Mouse (Mus musculus): ENCODE data around the gene Etnk2. TPM values are rescaled to one million over a fixed set of nuclear protein-coding genes. Genes with fewer than 3 reads are reported as not detected.
"Not testable (repeated sequence)": the region's sequence is repeated elsewhere in the genome, so short reads cannot be mapped to it uniquely, and the experiment has no call there.

Gene Etnk2
- polyA plus RNA-seq, 1 experiment from 2014 or later: 3.0 TPM

GRCm38 (mm10) chr1:133328299-133328795, 35.0 kb upstream of the Etnk2 start:
- Histone ChIP-seq H3K4me2 (ENCODE audit: low read depth, low read length) (no peak overlapping the region), H3K4me3 (ENCODE audit: low read length) (no peak overlapping the region), H3K9ac (ENCODE audit: low read depth, low read length) (no peak overlapping the region), H3K36me3 (ENCODE audit: control insufficient read depth, insufficient read depth, low read length) (no peaks in the 10 kb centered on the region), H3K4me1 (ENCODE audit: control insufficient read depth, insufficient read depth, low read length) (peaks cover 9% of the 10 kb centered on the region), H3K9me3 (ENCODE audit: control insufficient read depth, low read length) (no peaks in the 10 kb centered on the region), H3K27me3 (replicated peaks; ENCODE audit: control insufficient read depth, insufficient read depth, low read length) (peaks cover 3% of the 10 kb centered on the region), H3K27ac (ENCODE audit: low read length) (no peak overlapping the region)
- WGBS: 76% methylated on average over 6 of the region's 6 CpGs
- ATAC-seq: no peak

- Histone ChIP-seq H3K36me3 (ENCODE audit: control insufficient read depth, insufficient read depth, low read length) (no peaks in the 10 kb centered on the region), H3K4me2 (ENCODE audit: low read depth, low read length) (peak overlapping the region; percentile 69), H3K9ac (ENCODE audit: low read depth, low read length) (peak overlapping the region; percentile 56), H3K9me3 (ENCODE audit: control insufficient read depth, low read length) (no peaks in the 10 kb centered on the region), H3K4me3 (ENCODE audit: low read length) (peak overlapping the region; percentile 36), H3K27me3 (replicated peaks; ENCODE audit: control insufficient read depth, insufficient read depth, low read length) (peaks cover 3% of the 10 kb centered on the region), H3K4me1 (ENCODE audit: control insufficient read depth, insufficient read depth, low read length) (peaks cover 9% of the 10 kb centered on the region), H3K27ac (ENCODE audit: low read length) (0 out of 2 replicates have a peak overlapping the region, but pooled peaks have one; percentile 6)
- ATAC-seq: peak; percentile 55
- 7% methylated on average over 34 of the region's 34 CpGs for WGBS
Observed at GRCm38 (mm10) chr1:133328896-133329637, 34.3 kb upstream of the Etnk2 start.

- ATAC-seq: no peak
- peaks cover 3% of the 10 kb centered on the region for H3K27me3 ChIP-seq (replicated peaks; ENCODE audit: control insufficient read depth, insufficient read depth, low read length)
- 28% methylated on average over 7 of the region's 7 CpGs for WGBS
- H3K27ac ChIP-seq (ENCODE audit: low read length): no peak overlapping the region
- peak overlapping the region; percentile 69 for H3K4me2 ChIP-seq (ENCODE audit: low read depth, low read length)
- peaks cover 9% of the 10 kb centered on the region for H3K4me1 ChIP-seq (ENCODE audit: control insufficient read depth, insufficient read depth, low read length)
- H3K9me3 ChIP-seq (ENCODE audit: control insufficient read depth, low read length): no peaks in the 10 kb centered on the region
- H3K4me3 ChIP-seq (ENCODE audit: low read length): peak overlapping the region; percentile 36
- H3K9ac ChIP-seq (ENCODE audit: low read depth, low read length): peak overlapping the region; percentile 56
- no peaks in the 10 kb centered on the region for H3K36me3 ChIP-seq (ENCODE audit: control insufficient read depth, insufficient read depth, low read length)
Observed at GRCm38 (mm10) chr1:133329638-133329964, 33.8 kb upstream of the Etnk2 start.

- Histone ChIP-seq H3K9ac (ENCODE audit: low read depth, low read length) (no peak overlapping the region), H3K36me3 (ENCODE audit: control insufficient read depth, insufficient read depth, low read length) (no peaks in the 10 kb centered on the region), H3K27ac (ENCODE audit: low read length) (no peak overlapping the region), H3K27me3 (replicated peaks; ENCODE audit: control insufficient read depth, insufficient read depth, low read length) (peaks cover 3% of the 10 kb centered on the region), H3K4me1 (ENCODE audit: control insufficient read depth, insufficient read depth, low read length) (peaks cover 9% of the 10 kb centered on the region), H3K4me2 (ENCODE audit: low read depth, low read length) (no peak overlapping the region), H3K9me3 (ENCODE audit: control insufficient read depth, low read length) (no peaks in the 10 kb centered on the region), H3K4me3 (ENCODE audit: low read length) (no peak overlapping the region)
- 62% methylated on average over 3 of the region's 3 CpGs for WGBS
- ATAC-seq: no peak
Observed at GRCm38 (mm10) chr1:133331142-133331541, 32.2 kb upstream of the Etnk2 start.

- Histone ChIP-seq H3K9me3 (ENCODE audit: control insufficient read depth, low read length) (no peaks in the 10 kb centered on the region), H3K36me3 (ENCODE audit: control insufficient read depth, insufficient read depth, low read length) (no peaks in the 10 kb centered on the region), H3K9ac (ENCODE audit: low read depth, low read length) (no peak overlapping the region), H3K4me3 (ENCODE audit: low read length) (no peak overlapping the region), H3K4me1 (ENCODE audit: control insufficient read depth, insufficient read depth, low read length) (peaks cover 9% of the 10 kb centered on the region), H3K27ac (ENCODE audit: low read length) (no peak overlapping the region), H3K27me3 (replicated peaks; ENCODE audit: control insufficient read depth, insufficient read depth, low read length) (peaks cover 3% of the 10 kb centered on the region), H3K4me2 (ENCODE audit: low read depth, low read length) (no peak overlapping the region)
- WGBS: 92% methylated on average over 11 of the region's 11 CpGs
- ATAC-seq: no peak
Observed at GRCm38 (mm10) chr1:133332656-133333430, 30.5 kb upstream of the Etnk2 start.

- Histone ChIP-seq H3K27ac (ENCODE audit: low read length) (no peak overlapping the region), H3K9me3 (ENCODE audit: control insufficient read depth, low read length) (no peaks in the 10 kb centered on the region), H3K4me1 (ENCODE audit: control insufficient read depth, insufficient read depth, low read length) (peaks cover 7% of the 10 kb centered on the region), H3K9ac (ENCODE audit: low read depth, low read length) (no peak overlapping the region), H3K4me2 (ENCODE audit: low read depth, low read length) (no peak overlapping the region), H3K36me3 (ENCODE audit: control insufficient read depth, insufficient read depth, low read length) (no peaks in the 10 kb centered on the region), H3K27me3 (replicated peaks; ENCODE audit: control insufficient read depth, insufficient read depth, low read length) (peaks cover 3% of the 10 kb centered on the region; the same call in 1 of the 2 replicates), H3K4me3 (ENCODE audit: low read length) (no peak overlapping the region)
- ATAC-seq: no peak
- 69% methylated on average over 6 of the region's 6 CpGs for WGBS
Observed at GRCm38 (mm10) chr1:133333937-133334336, 29.4 kb upstream of the Etnk2 start.

GRCm38 (mm10) chr1:133340403-133340802, 23.0 kb upstream of the Etnk2 start:
- H3K4me1 ChIP-seq (ENCODE audit: control insufficient read depth, insufficient read depth, low read length); H3K36me3 ChIP-seq (ENCODE audit: control insufficient read depth, insufficient read depth, low read length); H3K27ac ChIP-seq (ENCODE audit: low read length); H3K9me3 ChIP-seq (ENCODE audit: control insufficient read depth, low read length); H3K27me3 ChIP-seq (replicated peaks; ENCODE audit: control insufficient read depth, insufficient read depth, low read length); H3K9ac ChIP-seq (ENCODE audit: low read depth, low read length); ATAC-seq; H3K4me2 ChIP-seq (ENCODE audit: low read depth, low read length); H3K4me3 ChIP-seq (ENCODE audit: low read length): not testable (repeated sequence)
- 70% methylated on average over 1 of the region's 1 CpGs for WGBS

GRCm38 (mm10) chr1:133344357-133344756, 19.0 kb upstream of the Etnk2 start:
- Histone ChIP-seq H3K27me3 (replicated peaks; ENCODE audit: control insufficient read depth, insufficient read depth, low read length) (no peaks in the 10 kb centered on the region), H3K4me1 (ENCODE audit: control insufficient read depth, insufficient read depth, low read length) (peaks cover 17% of the 10 kb centered on the region), H3K27ac (ENCODE audit: low read length) (no peak overlapping the region), H3K4me2 (ENCODE audit: low read depth, low read length) (no peak overlapping the region), H3K36me3 (ENCODE audit: control insufficient read depth, insufficient read depth, low read length) (no peaks in the 10 kb centered on the region), H3K9me3 (ENCODE audit: control insufficient read depth, low read length) (no peaks in the 10 kb centered on the region), H3K9ac (ENCODE audit: low read depth, low read length) (no peak overlapping the region), H3K4me3 (ENCODE audit: low read length) (no peak overlapping the region)
- peak; percentile 57; the same call in 1 of the 2 replicates for ATAC-seq
- WGBS: 83% methylated on average over 2 of the region's 2 CpGs

- H3K4me2 ChIP-seq (ENCODE audit: low read depth, low read length): no peak overlapping the region
- H3K4me1 ChIP-seq (ENCODE audit: control insufficient read depth, insufficient read depth, low read length): peaks cover 17% of the 10 kb centered on the region
- H3K27ac ChIP-seq (ENCODE audit: low read length): no peak overlapping the region
- no peaks in the 10 kb centered on the region for H3K36me3 ChIP-seq (ENCODE audit: control insufficient read depth, insufficient read depth, low read length)
- no peak overlapping the region for H3K9ac ChIP-seq (ENCODE audit: low read depth, low read length)
- 71% methylated on average over 9 of the region's 9 CpGs for WGBS
- no peaks in the 10 kb centered on the region for H3K9me3 ChIP-seq (ENCODE audit: control insufficient read depth, low read length)
- ATAC-seq: no peak
- no peaks in the 10 kb centered on the region for H3K27me3 ChIP-seq (replicated peaks; ENCODE audit: control insufficient read depth, insufficient read depth, low read length)
- no peak overlapping the region for H3K4me3 ChIP-seq (ENCODE audit: low read length)
Observed at GRCm38 (mm10) chr1:133346531-133346930, 16.8 kb upstream of the Etnk2 start.
